Comparison of ENCODE assay signal across 10 mouse cellular contexts in the genomic region with DNA sequence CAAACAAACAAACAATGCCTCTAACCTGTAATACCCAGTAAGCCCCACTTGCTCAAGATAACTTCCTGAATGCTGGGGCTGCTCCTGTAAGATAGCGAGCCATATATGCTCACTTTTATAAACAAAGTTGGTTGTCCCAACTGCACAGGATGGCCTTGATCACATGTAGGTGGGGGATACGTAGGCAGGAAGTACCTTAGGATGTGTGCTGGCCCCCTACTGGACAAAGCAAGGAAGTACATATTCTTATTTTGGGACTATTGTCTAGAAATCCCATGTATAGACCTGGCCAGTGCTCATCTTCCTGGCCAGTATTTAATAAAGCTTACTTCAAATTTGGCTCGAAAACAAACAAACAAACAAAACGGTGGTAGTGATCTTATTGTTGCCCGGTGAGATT. TPM values are rescaled to one million over a fixed set of nuclear protein-coding genes. Genes with fewer than 3 reads are reported as not detected.
DNase-seq lines count a peak whose midpoint lies in the region; ATAC-seq and TF ChIP-seq lines count a peak whose summit lies in the region.
"Had no signal": no experiment of that assay in that cellular context is flagged by ENCODE, and none has a peak within 500 bp of the region (broad histone marks: within the 10 kb centered on the region; RNA-seq: fewer than 3 reads in every experiment).

No protein-coding gene starts in this region.

- H3K4me1 ChIP-seq in liver, adult 2 months (ENCODE audit: control insufficient read depth, insufficient read depth, low read length), result peaks cover 2% of the 10 kb centered on the region; the same call in 1 of the 2 replicates
- H3K4me1 ChIP-seq in stomach, postnatal 0 days (replicated peaks; ENCODE audit: control insufficient read depth, insufficient read depth), result no peaks in the 10 kb centered on the region
- H3K4me1 ChIP-seq: hindbrain, embryonic 10.5 days; lung, embryonic 15.5 days had no signal

- TF ChIP-seq EP300 in stomach, postnatal 0 days (optimal IDR thresholded peaks at IDR 0.05), result no peak

- TF ChIP-seq POLR2A in liver, adult 2 months (IDR thresholded peaks at IDR 0.05; ENCODE audit: extremely low read depth, insufficient read depth, low read length), result no peak

- WGBS in liver, adult 2 months, result 74% methylated on average over 5 of the region's 5 CpGs
- WGBS in stomach, postnatal 0 days, result 76% methylated on average over 5 of the region's 5 CpGs

- H3K36me3 ChIP-seq in liver, adult 2 months (ENCODE audit: control insufficient read depth, insufficient read depth, low read length), result no peaks in the 10 kb centered on the region
- H3K36me3 ChIP-seq in stomach, postnatal 0 days (ENCODE audit: control insufficient read depth, insufficient read depth, low read length), result no peaks in the 10 kb centered on the region
- H3K36me3 ChIP-seq: hindbrain, embryonic 10.5 days; lung, embryonic 15.5 days had no signal

- no peak overlapping the region for H3K27ac ChIP-seq in liver, adult 2 months (replicated peaks; ENCODE audit: insufficient read depth, low read depth, low read length)
- no peak overlapping the region for H3K27ac ChIP-seq in stomach, postnatal 0 days (replicated peaks)
- H3K27ac ChIP-seq: hindbrain, embryonic 10.5 days; lung, embryonic 15.5 days had no signal

- TF ChIP-seq CTCF in liver, adult 2 months (IDR thresholded peaks at IDR 0.05; ENCODE audit: low read depth, low read length), result peak; percentile 54
- peak; percentile 66 for TF ChIP-seq CTCF in stomach, postnatal 0 days (IDR thresholded peaks at IDR 0.05; ENCODE audit: low read depth)

- H3K4me2 ChIP-seq in stomach, postnatal 0 days (replicated peaks; ENCODE audit: low read depth), result no peak overlapping the region
- H3K4me2 ChIP-seq: lung, embryonic 15.5 days had no signal

- H3K27me3 ChIP-seq in liver, adult 2 months (ENCODE audit: control insufficient read depth, insufficient read depth, low read length), result no peaks in the 10 kb centered on the region
- H3K27me3 ChIP-seq in stomach, postnatal 0 days (ENCODE audit: control insufficient read depth, insufficient read depth, low read length), result no peaks in the 10 kb centered on the region
- H3K27me3 ChIP-seq: lung, embryonic 15.5 days had no signal

- intact Hi-C loops in left cerebral cortex, postnatal 14 days (cut with DNase I), result no loop called here

- no peak overlapping the region for H3K4me3 ChIP-seq in liver, adult 2 months (ENCODE audit: insufficient read depth, low read depth, low read length)
- no peak overlapping the region for H3K4me3 ChIP-seq in stomach, postnatal 0 days (ENCODE audit: low read depth, low read length)
- H3K4me3 ChIP-seq: hindbrain, embryonic 10.5 days; lung, embryonic 15.5 days had no signal

- H3K9me3 ChIP-seq in stomach, postnatal 0 days (ENCODE audit: control insufficient read depth, low read length), result no peaks in the 10 kb centered on the region
- H3K9me3 ChIP-seq: hindbrain, embryonic 10.5 days; lung, embryonic 15.5 days had no signal

- H3K9ac ChIP-seq in liver, adult 2 months (ENCODE audit: low read depth, low read length), result no peak overlapping the region
- H3K9ac ChIP-seq in stomach, postnatal 0 days (ENCODE audit: low read length), result no peak overlapping the region
- H3K9ac ChIP-seq: lung, embryonic 15.5 days had no signal

- H3K79me2 ChIP-seq in liver, adult 2 months (ENCODE audit: control insufficient read depth, insufficient read depth, low read length), result no peaks in the 10 kb centered on the region

- no peak for ATAC-seq in stomach, postnatal 0 days (ENCODE audit: low FRiP score, low TSS enrichment)
- ATAC-seq in erythroid progenitor cell, adult 5-6 weeks (replicated peaks; ENCODE audit: low FRiP score, poor library complexity, severe bottlenecking), result no peak

- peak; percentile 42 for DNase-seq in liver, adult 2 months (ENCODE audit: extremely low read depth, low read depth, low spot score)
- DNase-seq in liver (no peak), MN1 (ENCODE audit: low spot score) (peak; percentile 27)
- DNase-seq in embryo, embryonic 11 days, result peak; percentile 43
- DNase-seq in stomach, postnatal 0 days (ENCODE audit: low spot score), result no peak
- no peak for DNase-seq in cerebellum, adult 11-12 months
- DNase-seq in left cerebral cortex, postnatal 14 days (ENCODE audit: low spot score in 2 of 2), result no peak

RNA-seq across cellular contexts. Expression of gene Cd302, which starts 39.1 kb away (rescaled TPM):
- total RNA-seq in liver, adult 2 months (2014; rRNA removed), result 440 and 468 TPM in 2 replicates
- polyA plus RNA-seq in liver, adult 2 months (2012; rRNA removed), result 200 and 218 TPM in 2 replicates
- polyA plus RNA-seq in stomach, postnatal 0 days (2015; fragmentation: Nextera tagmentation; extraction: Ambion mirVana), result 25.6 and 26.0 TPM in 2 replicates
- total RNA-seq in erythroid progenitor cell, adult 5-6 weeks (2015; ENCODE audit: low replicate concordance), result 15.5 and 37.7 TPM in 2 replicates
- 0.98 and 2.4 TPM in 2 replicates for total RNA-seq in erythroid progenitor cell, adult 5-6 weeks (2017; ENCODE audit: low replicate concordance)
- total RNA-seq in left cerebral cortex, postnatal 14 days (2021), result 10 to 100 TPM; 15.7 to 18.1 TPM

RNA-seq across cellular contexts. Expression of gene Ly75, which starts 59.7 kb away (rescaled TPM):
- total RNA-seq in liver, adult 2 months (2014; rRNA removed), result 2.0 and 3.0 TPM in 2 replicates
- 0.50 and 0.60 TPM in 2 replicates for polyA plus RNA-seq in liver, adult 2 months (2012; rRNA removed)
- 0.18 and 0.23 TPM in 2 replicates for polyA plus RNA-seq in stomach, postnatal 0 days (2015; fragmentation: Nextera tagmentation; extraction: Ambion mirVana)
- total RNA-seq in erythroid progenitor cell, adult 5-6 weeks (2015; ENCODE audit: low replicate concordance), result 2.9 and 3.4 TPM in 2 replicates
- 1.8 and 2.8 TPM in 2 replicates for total RNA-seq in erythroid progenitor cell, adult 5-6 weeks (2017; ENCODE audit: low replicate concordance)
- total RNA-seq in left cerebral cortex, postnatal 14 days (2021), result 1 to 10 TPM; 4.4 to 6.0 TPM

Comparison
In these comparisons a context has a peak if more than half of its experiments do, and no peak if none do; other contexts are left out.
1. DNase-seq: peak in liver, adult 2 months (single experiment), MN1 (single experiment) and embryo, embryonic 11 days (single experiment); none in liver (single experiment), stomach, postnatal 0 days (single experiment), cerebellum, adult 11-12 months (single experiment) and left cerebral cortex, postnatal 14 days (0 of 2).
2. RNA of gene Cd302, which starts 39.1 kb away (total RNA-seq): 440 to 468 TPM in liver, adult 2 months; 0.98 to 37.7 TPM in erythroid progenitor cell, adult 5-6 weeks and 15.7 to 18.1 TPM in left cerebral cortex, postnatal 14 days; every median in the first group is over 10 times any median in the second.